Mouse (Mus musculus): ENCODE results near the gene Larp6.

Larp6 gene

DNA sequence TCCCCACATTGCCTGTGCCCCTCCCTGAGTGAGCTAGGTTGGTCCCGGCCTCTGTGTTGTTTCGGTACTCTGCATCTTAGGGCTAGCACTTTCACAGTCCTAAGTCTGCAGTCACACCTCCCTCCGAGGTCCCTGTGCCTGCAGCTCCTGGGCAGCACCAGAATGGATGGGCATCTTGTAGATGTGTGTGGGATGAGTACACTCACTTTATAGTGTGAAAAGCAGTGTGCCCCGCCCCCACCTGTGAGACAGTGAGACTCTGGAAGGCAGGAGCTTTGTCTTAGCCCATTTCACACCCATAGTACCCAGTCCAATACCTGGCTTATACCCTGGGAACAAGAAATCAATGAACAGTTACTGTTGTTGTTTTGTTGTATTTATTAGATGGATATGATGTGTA lies 2.5 kb downstream of the Larp6 start:
- no peak for DNase-seq (ENCODE audit: low spot score)

DNA sequence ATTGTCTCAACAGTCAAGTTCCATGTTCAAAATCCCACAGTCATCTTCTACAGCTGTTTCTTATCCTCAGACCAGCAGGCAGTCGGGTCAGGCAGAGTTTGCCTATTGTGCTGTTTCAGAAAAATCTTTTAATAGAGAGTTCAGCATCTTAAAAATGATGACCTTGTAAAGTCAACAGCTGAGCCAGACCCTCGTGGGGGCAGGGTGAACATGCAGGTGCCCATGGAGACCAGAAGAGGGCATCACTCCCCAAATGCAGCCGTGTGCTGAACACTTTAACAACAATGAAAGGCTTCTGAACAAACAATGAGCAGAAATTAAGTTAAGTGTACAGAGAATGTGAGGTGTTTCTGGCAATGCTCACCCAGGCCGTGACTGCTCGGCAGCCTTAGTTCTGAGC lies 3.0 kb downstream of the Larp6 start:
- DNase-seq (ENCODE audit: low spot score): no peak

GRCm38 (mm10) chr9:60718284-60718683 lies 5.5 kb downstream of the Larp6 start:
- DNase-seq (ENCODE audit: low spot score): no peak

GRCm38 (mm10) chr9:60719687-60720086 lies 6.9 kb downstream of the Larp6 start:
- DNase-seq (ENCODE audit: low spot score): no peak

GRCm38 (mm10) chr9:60724968-60725367 lies 12.2 kb downstream of the Larp6 start:
- DNase-seq (ENCODE audit: low spot score): no peak

DNA sequence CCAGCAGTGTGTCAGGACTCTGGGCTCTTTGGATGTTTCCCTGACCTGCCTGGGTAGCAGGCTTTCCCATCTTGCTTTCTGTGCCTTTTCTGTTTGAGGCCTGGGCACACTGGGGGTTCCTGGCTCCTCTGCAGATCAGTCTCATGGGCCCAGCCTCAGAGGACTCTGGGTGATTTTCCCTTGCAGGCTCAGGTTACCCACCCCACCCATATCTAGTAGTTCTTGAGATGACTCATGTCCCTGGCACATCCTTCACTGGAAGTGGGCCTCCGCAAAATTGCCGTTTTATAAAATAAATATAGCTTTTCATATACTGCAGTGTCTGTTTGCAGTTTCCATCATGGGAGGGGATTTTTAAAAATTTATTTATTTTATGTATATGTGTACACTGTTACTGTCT lies 21.5 kb downstream of the Larp6 start:
- no peak for DNase-seq (ENCODE audit: low spot score)

GRCm38 (mm10) chr9:60739126-60739525 lies 26.3 kb downstream of the Larp6 start:
- DNase-seq (ENCODE audit: low spot score): no peak

GRCm38 (mm10) chr9:60741436-60741835 lies 28.6 kb downstream of the Larp6 start:
- DNase-seq (ENCODE audit: low spot score): no peak

DNA sequence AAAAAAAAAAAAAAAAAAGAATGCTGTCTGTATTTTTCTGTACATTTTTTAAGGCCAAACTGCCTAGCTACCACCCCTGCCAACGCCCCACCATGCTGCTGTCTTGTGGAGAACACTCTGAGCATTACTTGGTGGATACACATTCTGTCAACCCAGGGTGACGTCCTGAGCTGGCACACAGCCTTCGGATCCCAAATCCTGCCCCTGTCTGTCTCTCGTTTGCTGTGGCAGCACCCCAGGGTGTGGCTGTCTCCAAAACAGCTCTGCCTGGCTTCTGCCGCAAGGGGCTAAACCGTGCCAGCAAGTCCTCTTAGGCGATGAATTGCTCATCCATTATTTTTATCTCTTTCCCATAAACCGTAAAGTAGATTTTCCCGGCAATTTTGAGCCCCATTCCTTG lies 29.7 kb downstream of the Larp6 start:
- no peak for DNase-seq (ENCODE audit: low spot score)

GRCm38 (mm10) chr9:60743180-60743900 lies 30.6 kb downstream of the Larp6 start:
- no peak for DNase-seq (ENCODE audit: low spot score)

DNA sequence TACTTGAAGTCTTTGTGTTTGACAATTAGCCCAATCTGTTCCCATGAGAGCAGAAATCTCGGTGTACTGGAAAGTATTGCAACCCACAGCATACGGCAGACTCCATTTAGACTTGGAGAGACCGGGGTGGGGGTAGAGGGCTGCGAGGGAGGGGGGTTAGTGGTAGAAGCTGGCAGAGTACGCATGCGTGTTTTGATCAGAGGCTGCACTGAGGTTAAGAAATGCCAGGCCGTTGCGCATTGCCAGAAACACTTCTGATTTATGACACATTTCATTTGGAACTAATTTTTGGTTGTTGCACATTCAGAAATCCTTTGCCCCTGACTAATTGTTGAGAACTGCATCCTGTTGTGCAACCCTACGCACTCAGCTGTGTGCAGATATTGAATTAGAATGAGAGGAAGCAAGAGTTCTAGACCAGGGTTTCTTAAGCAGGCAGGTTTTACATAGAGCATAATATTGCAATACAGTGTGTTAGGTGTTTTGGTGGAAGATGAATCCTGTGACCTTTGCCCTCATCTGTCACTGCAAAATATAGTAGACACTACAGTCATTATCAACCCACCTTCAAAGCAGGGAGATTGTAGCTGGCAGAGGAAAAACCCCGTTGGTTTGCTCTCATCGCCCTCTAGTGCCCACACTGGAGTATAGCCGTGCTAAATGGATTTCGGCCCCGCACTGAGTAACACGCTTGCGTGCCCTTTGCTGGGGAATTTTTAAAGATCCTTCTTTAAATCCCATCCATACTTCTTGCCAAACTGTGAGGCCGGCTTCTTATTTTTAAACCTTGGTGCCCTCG lies 31.6 kb downstream of the Larp6 start:
- no peak for DNase-seq (ENCODE audit: low spot score)

DNA sequence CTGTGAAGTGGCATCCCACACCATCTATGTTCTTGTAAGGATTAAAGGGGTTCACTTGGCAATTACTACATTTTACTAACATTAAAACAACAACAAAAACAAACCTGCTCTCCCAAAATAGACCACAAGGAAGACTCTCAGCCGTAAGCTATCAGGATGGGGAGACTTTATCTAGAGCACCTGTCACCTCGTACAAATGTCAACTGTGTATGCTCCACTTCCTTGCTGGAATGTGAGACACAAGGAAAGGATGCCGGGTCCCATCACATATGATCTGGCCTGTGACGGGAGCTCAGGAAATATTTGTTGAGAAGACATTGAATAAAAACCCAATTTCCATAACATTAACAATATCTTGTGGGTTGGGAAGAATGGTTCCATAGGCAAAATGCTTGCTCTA lies 32.2 kb downstream of the Larp6 start:
- DNase-seq (ENCODE audit: low spot score): no peak

DNA sequence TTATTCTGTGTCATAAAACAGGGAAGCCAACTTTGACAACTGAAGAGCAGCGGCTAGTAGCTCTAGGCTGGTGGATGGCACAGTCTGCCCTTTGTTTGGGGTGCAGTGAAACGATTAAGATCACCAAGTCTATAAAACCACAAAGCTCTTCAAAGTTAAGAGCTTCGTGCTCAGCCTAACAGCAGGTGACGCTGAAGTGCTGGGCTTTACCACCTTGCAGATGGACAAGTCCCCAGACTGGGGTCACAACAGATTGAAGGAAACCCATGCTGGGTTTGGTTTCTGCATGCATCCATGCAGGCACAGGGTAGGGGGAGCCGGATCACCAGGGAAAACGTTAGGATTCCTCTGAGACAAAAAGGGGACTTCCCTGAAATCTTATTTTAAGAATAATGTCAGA lies 33.8 kb downstream of the Larp6 start:
- no peak for DNase-seq (ENCODE audit: low spot score)

DNA sequence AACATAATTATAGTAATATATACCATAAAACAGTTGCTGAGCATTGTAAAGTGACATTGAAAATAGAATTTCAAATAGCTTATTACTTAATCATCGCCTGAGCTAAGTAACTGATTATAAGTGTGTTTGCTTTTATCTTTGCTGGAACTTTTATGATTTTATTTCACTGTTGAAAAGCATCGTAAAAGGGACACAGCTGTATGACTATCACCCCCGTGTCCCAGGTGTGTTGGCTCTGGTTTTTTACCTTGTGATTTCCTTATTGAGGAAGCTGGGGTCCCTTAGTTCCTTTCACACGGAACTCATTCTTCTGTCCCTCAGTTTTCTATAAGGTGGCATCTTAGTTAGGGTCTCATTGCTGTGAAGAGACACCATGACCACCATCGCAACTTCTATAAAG lies 34.9 kb downstream of the Larp6 start:
- DNase-seq (ENCODE audit: low spot score): no peak

- no peak for DNase-seq (ENCODE audit: low spot score)
These were observed 35.4 kb downstream of the Larp6 start for GRCm38 (mm10) chr9:60748191-60748590.

GRCm38 (mm10) chr9:60749105-60749504 lies 36.3 kb downstream of the Larp6 start:
- DNase-seq (ENCODE audit: low spot score): no peak

DNA sequence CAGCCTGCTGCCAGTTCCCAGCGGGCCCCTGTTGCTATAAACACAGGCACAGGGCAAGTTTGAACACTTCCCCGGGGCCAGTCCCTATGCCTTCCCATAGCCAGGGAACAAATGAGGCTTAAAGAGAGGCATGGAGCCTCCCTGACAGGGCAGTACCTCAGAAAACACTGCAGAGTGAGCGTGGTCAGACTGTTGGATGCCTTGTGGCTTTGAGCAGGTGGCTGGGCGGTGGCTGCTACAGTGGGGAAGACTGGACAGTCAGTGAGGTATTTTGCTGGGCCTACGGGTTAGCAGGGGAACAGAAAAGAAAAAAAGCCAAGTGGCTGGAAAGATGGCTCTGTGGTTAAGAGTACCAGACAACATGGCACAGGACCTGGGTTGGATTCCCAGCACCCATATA lies 38.3 kb downstream of the Larp6 start:
- no peak for DNase-seq (ENCODE audit: low spot score)

- DNase-seq (ENCODE audit: low spot score): no peak
These were observed 39.2 kb downstream of the Larp6 start for GRCm38 (mm10) chr9:60751971-60752370.

DNA sequence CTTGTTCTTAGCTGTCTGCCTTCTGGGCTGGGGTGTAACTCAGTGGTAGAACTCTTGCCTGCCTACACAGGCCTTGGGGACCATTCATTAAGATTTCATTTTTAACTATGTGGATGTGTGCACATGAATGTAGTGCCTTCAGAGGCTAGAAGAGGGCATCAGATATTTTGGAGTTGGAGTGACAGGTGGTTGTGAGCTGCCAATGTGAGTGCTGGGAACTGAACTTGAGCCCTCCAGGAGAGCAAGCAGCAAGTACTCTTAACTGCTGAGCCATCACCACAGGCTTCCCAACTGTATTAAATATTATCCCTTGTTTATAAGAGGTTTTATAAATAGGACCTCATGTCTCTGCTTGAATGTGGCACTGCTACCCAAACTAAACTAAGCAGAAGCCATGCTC lies 39.8 kb downstream of the Larp6 start:
- DNase-seq (ENCODE audit: low spot score): no peak

- peak; percentile 36 for DNase-seq (ENCODE audit: low spot score)
These were observed 43.5 kb downstream of the Larp6 start for GRCm38 (mm10) chr9:60756258-60756657.

DNA sequence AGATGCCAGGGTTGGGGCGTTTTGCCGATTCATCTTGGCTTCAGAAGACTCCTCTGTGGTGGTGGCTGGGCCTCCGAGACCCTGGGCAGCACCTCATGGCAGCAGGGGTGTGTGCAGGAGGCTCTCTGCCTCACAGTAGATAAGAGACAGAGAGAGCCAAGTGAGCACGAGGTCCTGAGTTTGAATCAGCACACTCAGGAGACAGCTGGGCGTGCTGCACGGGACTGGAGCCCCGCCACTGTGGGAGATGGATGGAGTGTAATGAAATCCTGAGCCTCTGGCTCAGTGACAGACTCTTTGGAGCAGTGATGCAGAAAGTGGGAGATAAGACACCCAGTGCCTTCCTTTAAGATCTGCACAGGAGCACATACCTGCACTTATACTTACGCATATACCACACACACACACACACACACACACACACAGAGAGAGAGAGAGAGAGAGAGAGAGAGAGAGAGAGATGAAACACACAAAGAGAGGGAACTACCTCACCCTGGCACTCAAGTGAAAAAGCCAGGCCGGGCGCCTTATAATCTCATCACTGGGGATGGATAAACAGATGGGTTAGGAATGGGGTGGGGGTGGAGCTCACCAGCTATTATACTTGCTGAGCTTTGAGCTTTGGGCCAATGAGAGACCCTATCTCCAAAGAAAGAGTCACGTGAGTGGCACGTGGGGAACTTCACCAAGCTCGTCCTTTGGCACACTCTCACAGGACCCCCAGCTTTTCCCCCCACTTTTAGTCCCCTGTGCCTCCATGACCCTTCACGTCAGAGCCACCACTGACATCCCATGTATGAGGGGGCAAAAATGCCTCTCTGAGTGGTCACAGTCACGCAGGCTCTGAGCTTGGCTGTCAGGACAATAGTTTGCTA lies 44.3 kb downstream of the Larp6 start:
- DNase-seq (ENCODE audit: low spot score): no peak

DNA sequence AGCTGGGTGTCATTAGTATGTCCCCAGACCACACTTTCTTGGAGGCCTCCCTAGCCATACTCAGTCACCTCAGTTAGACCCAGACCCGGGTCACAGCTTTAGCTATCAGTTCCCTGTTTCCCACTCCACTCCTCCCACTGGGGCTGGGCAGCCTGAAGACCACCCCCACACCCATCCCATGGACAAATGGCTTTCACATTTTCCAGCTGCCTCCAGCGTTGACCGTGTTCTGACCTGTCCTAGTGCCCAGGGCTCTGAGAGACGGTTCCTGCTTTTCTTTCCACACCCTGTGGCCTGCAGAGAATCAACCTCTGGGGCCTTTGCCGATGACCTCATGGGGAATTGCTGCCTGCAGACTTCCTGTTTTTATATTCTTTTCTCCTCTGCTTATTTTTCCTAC lies 45.0 kb downstream of the Larp6 start:
- no peak for DNase-seq (ENCODE audit: low spot score)

Data from left cerebral cortex, adult 11 months (tissue).